Mouse (Mus musculus): ENCODE measurements around the gene Nptxr.
"Not testable (repeated sequence)": the region's sequence is repeated elsewhere in the genome, so short reads cannot be mapped to it uniquely, and the experiment has no call there.

Gene Nptxr

DNA sequence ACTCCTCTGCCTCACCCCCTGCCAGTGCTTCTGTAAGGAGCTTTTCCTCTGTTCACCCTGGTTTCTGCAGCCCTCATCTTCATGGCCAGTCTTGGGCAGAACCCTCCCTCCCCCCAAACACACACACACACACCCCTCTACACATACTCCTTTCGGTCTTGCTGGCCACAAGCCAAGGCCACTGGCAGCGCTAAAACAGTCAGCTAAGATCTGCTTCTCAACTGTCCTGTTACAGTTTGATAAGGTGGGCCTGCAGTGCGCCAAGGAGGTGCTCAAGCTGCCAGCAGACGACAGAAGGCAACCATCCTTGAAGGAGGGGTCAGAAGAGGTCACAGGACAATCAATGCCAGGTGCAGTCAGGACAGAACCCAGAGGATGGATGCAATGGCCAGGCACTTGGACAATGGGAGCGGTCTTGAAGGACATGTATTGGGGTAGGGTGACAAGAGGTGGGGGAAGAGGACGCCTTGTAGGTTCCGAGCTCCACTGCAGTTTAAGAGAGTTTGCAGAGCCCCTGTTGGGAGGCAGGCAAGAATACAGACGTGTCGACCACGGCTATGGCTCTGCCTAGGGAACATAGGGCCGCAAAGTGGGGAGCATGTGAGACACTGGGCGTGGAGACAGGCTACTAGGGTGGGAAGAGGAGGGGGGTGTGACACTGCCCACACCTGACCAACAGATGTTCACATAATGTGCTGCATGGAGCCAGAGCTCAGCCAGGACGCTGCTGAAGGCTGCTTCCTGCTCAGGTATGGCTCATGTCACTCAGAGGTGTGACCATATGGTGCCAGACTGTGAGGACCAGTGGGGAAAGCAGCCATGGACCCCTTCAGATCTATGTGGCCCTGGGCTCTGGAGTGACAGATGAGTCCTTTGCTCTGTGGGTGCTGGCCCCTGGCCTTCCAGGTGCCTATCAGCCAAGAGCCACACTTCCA is 18.0 kb upstream of the Nptxr start:
- DNase-seq (ENCODE audit: low spot score) = no peak

DNA sequence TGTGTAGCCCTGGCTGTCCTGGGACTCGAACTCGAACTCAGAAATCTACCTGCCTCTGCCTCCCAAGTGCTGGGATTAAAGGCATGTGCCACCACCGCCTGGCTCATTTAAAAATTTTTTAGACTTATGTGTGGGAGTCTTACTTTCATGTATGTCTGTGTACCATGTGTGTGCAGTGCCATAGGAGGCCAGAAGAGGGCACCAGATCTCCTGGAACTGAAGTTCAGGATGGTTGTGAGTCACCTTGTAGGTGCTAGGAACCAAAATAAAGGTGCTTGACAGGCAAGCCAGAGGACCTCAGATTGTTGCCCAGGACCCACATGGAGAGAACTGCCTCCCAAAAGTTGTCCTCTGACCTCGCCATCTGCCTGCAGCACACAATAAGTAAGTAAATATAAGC is 13.8 kb upstream of the Nptxr start:
- no peak for DNase-seq (ENCODE audit: low spot score)

DNA sequence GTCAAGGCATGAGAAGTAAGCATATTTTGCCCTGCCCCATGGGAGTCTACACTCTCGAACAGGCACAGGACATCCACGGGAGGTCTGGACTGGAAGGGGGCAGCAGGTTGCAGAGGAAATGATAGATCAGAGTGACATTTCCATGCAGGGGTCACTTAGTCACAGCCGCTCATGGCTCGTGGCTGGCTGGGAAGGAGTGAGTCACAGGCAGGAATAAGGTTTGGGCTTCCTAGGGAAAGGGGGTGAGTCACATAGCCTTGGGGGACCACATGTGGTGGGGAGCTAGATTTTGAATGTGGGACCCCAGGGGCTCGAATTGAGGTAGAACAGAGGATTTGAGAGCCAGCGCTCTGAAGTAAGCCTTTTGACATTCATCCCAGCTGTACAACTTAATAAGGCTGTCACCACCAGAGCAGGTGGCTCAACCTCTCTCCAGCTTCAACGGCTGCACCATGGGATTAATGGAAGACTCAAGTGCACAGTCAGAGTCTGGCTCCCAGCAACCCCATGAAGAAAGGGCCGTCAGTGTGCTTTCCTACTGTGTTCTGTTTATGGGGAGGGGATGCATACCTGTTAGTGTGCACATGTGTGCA is 9.2 kb upstream of the Nptxr start:
- no peak for DNase-seq (ENCODE audit: low spot score)

DNA sequence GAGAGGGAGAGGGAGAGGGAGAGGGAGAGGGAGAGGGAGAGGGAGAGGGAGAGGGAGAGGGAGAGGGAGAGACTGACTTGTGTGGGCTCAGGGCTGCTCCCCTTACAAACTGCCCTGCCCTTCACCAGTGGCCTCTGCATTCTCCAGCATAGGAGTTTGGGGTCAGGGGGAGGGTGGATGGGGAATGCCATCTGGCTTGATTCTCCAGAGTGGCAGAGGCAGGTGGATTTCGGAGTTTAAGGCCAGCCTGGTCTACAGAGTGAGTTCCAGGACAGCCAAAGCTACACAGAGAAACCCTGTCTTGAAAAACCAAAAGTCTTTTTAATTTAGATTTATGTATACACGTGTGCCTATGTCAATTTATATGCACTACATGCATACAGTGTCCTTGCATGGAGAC is 8.3 kb upstream of the Nptxr start:
- not testable (repeated sequence) for DNase-seq (ENCODE audit: low spot score)

DNA sequence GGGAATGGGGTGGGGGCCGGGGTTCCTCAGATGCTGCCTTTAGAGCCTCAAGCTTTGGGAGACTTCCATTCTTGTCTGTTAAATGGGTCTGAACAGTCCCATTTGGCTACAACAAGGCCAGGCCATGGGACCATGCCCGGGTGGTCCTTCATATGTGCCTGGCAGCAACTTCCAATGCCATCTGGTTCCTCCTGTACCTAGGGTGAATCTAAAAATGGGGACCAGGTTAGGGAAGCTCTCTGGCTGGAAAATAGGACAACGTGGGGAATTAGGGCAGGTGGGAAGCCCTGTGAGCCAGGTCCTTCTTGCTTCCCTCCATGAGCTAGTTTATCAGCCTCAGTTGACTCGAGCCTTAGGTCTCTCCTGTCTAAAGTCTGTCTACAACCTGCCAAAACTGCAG is 6.4 kb upstream of the Nptxr start:
- DNase-seq (ENCODE audit: low spot score) = no peak

DNA sequence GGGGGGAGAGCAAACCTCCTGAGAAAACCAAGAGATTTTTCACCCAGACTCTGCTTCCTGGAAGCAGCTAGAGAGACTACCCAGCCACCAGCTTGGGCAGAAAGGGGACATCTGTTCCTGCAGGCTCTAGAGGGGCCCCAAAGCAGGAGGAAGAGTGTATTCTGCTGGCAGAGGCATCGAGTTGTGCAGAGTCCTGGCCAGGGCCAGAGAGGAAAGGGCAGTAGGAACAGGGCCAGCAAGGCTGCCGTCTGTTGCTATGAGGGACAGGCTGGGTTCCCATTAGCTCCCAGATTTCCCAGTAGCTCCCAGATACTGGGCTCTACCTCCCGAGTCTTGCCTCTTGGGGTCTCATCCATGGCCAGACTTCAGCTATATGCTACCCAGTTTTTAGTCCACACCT is 5.5 kb upstream of the Nptxr start:
- peak; percentile 13 for DNase-seq (ENCODE audit: low spot score)

DNA sequence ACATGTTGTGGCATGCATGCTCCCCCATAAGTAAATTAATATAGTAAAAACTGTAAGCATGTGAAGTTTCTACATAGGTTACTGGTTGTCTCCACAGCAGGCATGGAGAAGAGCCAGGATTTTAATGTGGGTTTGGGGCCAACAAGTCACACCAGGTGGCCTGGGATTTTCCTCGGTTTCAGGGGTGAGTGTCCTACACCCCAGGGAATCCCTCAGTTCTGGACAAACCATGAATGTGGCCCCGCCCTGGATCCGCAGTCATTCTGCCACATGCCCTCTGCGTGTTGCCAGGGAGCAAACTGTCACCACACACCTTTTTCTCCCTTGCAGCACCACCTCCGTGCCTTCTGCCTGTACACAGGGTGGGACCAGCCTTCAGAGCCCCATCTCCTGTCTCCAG is 4.1 kb upstream of the Nptxr start:
- no peak for DNase-seq (ENCODE audit: low spot score)

DNA sequence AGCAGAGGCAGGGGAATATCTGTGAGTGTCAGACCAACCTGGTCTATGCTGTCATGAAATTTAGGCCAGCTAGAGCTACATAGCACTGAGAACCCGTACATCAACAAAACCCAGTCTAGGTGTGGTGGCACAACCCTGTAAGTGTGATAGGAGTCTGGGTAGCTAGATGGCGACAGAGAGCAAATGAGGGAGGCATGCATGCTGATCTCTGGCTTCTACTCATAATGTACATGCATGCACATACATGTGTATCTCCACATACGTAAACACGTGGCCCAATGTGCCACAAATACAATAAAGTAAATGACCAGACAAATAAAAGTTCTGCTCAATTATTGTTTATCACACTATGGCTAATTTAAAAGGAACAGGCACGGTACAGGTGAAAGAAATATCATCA is 3.5 kb upstream of the Nptxr start:
- DNase-seq (ENCODE audit: low spot score) = peak; percentile 29

DNA sequence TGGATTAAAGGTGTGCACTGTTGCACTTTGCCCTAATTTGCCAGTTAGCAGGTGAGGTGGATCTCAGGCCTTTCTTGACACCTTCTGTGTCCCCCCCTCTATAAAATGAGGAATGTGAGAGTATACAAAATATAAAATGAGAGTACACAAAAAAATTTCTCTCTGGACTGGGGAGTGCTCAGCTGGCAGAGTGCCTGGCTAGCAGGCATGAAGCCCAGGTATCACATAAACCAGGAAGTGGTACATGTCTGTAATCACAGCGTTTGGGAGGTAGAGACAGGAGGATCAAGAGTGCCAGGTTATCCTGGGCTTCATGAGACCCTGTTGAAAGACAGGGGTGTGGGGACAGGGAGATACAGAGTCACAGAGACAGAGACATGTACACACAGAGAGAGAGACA is 2.5 kb upstream of the Nptxr start:
- no peak for DNase-seq (ENCODE audit: low spot score)

DNA sequence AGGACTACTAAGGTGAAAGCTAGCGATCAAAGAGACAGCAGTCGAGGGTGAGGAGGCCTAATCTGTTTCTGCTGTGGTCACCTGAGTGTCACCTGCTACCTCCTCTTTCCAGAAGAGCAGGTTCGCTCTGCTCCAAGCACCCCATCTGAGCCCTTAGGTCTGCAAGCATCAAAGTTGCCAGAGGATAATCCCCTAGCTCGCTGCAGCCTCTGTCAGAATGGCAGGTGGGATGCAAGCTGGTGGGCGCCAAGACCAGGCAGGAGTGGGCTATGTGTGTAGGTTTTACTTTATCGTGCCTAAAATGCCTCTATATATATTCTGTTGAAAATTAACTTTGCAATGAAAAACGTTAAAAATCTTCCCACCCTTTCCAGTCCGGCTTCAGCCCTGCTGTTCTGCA is 680 bp upstream of the Nptxr start:
- no peak for DNase-seq (ENCODE audit: low spot score)

DNA sequence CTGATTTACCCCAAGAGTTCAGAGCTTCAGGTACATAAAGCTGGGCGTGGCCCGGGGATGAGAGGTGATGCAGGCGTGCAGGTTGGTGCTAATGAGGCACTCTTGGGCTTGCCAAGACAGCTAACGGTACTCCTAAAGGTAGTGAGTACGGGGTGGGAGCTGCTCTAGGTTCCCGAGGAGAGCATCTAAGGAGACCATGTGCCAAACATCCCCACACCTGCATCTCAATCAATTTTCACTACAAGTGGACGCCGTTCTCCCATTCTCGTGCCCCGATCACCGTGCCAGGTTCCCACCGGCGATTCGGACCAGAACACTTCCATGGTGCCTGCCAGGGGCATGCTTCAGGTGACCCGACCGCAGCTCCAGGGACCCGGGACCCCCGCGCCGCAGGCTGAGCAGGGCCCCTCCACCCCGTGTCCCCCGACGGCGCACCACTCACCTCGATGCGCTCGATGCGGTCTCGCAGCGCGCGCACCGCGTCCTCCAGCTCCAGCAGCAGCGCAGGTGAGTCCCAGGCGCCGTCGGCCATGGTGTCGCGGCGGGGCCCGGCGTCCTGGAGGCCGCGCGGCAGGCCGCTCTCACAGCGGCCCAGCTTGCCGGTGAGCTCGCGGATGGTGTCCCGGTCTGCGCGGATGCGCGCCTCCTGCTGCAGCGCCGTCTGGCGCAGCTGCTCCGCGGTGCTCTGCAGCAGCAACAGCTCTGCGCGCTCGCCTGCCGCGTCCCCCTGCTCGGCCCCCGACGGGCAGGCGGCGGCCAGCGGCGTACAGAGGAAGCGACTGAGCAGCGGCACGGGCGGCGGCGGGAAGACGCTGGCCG is 824 bp downstream of the Nptxr start:
- DNase-seq (ENCODE audit: low spot score) = no peak

DNA sequence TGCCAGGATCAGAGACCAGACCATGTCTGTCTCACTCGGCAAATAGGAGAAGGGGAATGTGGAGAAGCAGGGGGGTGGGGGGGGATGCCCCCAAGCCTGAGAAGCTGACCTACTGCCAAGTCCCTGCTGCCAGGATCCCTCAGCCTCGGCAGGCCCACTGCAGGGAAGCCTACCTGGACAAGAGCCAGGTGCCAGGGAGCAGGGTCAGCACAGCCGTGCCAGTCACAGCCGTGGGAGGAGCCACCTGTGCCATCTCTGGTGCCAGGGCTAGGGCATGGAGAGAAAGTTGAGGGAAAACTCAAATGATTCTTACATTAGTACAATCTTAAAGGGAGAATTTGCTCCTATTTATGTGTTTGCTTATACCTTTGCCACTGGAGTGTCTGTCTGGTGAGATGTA is 2.3 kb downstream of the Nptxr start:
- DNase-seq (ENCODE audit: low spot score) = no peak

DNA sequence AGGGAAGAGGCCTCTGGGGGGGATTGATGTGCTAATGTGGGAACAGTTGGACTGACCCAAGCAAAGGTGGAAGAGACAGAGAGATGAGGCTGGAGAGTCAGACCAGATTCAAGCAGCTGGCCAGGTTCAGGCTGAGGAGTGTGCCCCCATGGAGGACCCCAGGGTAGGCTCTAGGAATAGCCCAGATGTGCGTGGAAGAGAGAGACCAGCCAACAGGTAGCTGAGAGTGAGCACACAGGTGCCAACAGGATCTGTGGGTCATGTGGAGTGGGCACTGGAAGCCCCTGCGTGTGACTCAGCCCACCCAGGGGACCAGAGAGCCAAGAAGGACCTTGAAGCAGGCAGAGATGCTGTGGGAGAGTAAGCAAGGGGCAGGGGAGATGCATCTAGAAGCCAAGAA is 2.9 kb downstream of the Nptxr start:
- no peak for DNase-seq (ENCODE audit: low spot score)

DNA sequence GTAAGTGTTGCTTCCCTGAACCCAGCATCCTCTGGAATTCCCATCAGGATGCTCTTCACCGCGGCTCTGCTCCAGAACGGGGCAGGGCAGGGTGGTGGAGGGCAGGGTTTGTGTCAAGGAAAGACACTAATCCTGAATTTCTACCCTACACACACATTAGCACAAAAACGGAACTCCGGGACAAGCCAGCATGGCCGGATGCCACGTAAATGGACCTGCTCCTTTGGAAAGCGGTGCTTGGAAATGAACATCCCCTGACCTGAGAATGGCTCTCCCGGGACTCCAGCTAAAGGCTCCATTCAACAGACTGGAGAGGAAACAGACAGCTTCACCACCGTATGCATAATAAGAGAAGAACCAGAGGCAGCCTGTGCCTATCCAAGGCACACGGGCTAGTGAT is 3.9 kb downstream of the Nptxr start:
- DNase-seq (ENCODE audit: low spot score) = no peak

DNA sequence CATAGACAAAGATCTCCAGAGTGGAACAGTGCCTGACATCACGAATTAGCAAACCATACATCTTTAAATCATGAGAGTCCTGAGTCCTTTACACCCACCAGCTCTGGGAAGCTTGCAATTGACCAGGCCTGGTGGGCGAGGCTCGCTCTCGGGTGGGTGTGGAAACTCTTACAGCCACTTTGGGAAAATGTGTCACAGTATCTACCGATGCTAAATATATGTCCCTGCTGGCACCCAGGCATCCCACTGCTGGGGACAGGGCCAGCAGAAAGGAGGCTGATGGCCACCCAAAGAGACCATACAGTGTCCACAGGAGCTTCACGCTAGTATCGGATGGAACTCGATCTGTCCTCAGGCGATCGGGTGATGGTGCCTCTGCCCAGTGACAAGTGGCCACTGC is 6.0 kb downstream of the Nptxr start:
- no peak for DNase-seq (ENCODE audit: low spot score)

DNA sequence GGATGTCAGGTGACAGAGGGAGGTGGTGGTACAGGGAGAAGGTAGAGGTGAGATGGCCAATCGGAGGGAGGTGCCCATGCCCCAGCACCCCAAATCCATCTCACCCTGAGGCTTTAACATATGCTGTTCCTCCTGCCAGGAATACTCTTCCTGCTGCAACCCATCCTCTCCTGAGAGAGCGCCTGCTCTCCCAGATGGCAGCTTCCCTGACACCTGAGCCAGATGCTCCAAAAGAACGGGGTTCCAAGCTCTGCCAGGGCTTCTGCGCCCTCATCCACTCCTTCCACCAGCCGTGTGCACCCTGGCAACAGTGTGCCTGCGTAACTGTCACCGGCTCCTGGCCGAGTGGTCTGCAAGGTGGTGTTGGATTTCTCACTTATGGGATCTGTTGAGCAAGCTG is 6.9 kb downstream of the Nptxr start:
- no peak for DNase-seq (ENCODE audit: low spot score)

DNA sequence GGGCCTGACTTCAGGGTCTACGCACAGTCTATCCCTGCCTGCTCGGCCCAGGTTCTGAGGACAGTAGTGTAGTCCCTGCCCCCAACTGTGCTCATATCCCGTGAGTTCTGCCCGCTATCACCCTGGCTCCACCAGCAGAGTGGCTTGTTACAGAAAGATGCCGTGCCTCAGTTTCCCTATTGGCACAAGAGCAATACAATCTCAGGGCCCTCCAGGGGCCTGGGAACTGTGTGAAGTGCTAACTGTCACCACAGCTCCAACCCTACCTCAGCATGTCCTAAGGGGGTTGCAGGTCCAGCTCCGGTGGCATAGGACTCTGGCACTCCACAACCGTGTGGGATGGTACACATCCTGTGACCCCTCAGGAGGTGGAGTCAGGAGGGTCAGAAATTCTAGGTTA is 7.5 kb downstream of the Nptxr start:
- DNase-seq (ENCODE audit: low spot score) = no peak

DNA sequence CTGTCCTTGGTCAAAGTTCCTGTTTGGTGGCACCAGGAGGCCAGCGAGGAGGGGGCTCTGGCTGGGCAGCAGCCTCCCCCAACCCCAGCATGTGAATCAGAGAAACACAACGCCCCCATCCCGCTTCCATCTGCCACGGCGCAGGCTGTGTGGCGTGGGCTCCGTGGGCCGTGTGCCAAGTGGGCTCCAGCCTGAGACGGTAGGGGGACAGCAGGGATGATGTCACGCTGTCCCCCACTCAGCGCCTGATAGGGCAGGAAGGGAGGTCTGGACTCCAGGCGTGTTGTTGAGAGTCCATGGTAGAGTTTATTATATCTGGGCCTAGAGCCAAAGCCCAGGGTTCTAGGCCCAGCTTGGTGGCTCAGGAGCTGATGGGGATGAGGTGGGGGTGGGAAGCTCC is 8.3 kb downstream of the Nptxr start:
- no peak for DNase-seq (ENCODE audit: low spot score)

DNA sequence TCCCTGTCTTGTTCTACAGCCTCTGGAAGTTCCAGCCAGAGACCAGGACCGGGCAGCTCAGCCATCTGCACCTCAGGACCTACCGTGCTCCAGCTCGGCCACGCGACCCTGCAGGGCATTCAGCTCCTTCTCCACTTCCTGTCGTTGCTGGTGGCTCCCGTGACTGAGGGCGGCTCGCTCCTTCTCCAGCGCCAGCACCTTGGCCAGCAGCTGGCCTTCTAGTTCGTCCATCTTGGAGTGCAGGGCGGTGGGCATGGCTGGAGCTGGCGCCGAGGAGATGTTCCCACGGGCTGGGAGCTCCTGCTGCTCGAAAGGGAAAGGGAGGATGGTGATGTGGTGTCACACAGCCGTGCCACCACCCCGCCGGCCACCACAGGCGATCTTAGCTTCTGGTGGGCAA is 10.4 kb downstream of the Nptxr start:
- no peak for DNase-seq (ENCODE audit: low spot score)

DNA sequence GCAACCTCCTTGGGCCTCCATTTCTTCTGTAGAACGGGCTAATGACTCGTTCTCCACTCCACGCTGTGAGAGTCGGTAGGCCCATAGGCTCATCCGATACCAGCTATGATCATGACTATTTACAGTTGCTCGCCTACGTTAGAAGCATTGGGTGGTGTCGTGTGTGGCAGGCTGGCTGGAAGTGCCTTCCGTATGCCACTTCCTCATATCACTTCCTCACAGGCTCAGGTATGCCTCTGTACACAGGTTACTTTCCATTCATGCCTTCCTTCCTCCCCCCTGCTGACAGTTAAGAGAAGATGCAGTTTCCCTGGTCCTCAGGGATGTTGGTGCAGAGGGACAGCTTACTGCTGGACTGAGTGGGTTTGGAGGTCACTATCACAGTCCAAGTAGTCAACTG is 11.5 kb downstream of the Nptxr start:
- DNase-seq (ENCODE audit: low spot score) = no peak

DNA sequence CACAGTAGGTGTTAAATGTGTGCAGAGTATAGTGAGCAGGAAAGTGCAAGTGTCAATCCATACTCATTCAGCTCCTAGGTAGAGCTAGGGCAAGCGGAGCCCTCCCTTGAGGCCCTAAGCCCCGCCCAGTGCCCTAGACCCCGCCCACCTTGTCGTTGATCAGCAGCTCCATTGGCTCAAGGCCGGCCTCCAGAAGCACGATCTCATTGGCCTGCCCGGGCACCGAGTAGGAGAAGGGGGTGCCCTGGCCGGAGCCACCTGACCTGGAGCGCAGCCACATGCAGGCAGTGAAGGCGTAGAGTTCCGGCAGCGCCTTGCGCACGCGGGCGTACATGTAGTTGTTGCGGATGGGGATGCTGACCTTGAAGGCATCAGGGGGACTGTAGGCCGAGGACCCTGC is 12.1 kb downstream of the Nptxr start:
- no peak for DNase-seq (ENCODE audit: low spot score)

DNA sequence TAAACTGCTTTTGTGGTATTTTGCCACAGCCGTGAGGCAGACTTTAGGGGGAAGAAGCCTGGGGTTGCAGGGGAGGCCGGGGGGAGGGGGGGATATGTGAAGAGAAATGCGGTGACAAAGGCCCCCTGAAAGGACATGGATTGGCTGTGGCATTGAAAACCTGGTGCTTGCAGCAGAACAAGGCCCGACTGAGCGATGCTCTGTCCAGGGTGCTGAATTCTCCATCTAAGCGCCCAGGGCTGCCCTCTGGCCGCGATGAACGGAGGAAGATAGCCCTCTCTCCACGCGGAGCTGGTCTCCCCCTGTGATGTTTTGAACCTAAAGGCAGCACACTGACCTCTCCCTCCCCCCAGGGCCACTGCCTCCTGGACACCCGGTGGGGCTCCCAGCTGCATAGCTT is 13.1 kb downstream of the Nptxr start:
- DNase-seq (ENCODE audit: low spot score) = peak; percentile 66

DNA sequence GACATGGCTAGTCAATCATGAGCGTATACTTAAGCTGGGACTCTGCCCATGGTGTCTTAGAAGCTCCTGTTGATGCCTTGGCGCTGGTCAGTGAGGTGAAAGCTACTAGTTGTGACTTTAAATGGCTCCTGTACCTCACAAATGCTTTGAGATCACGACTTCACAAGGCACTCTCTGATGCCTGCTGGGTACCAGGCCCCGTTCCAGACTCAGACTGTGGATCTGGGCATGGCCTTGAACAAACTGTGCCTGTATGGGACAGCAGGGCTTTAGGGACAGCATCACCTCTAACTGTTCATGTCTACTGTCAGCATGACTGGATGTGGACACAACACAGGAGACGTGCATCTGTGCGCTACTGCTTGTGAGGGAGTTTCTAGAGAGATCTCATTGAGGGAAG is 13.7 kb downstream of the Nptxr start:
- no peak for DNase-seq (ENCODE audit: low spot score)
